Mouse (Mus musculus) heart, postnatal 10 days (tissue): ENCODE data around the gene Tm6sf1. TPM values are rescaled to one million over a fixed set of nuclear protein-coding genes. Genes with fewer than 3 reads are reported as not detected.

ENCODE experiments used
- DNase-seq, 2 experiments: peaks; one replicate each; pipeline ENCODE4 v3.0.0; 2021
- intact Hi-C: fragments of 180-260 bp; cut with DNase I; formaldehyde crosslinking; loops from one replicate; pipeline ENCODE4 v1.15.1; 2025
- total RNA-seq, 2 experiments: library from RNA; stranded (reverse); gene quantifications; 2 replicates each; pipeline ENCODE4 v1.2.3; 2021

Tm6sf1 gene
- total RNA-seq, 2 experiments from 2014 or later, result 13.7 to 17.1 TPM

- DNase-seq, result no peak
- intact Hi-C loops, result loop anchor here (5.0 kb wide), 1 partner anchor 87 kb away; the partner anchor contains the start of gene 3110040N11Rik
Observed at GRCm38 (mm10) chr7:81874636-81875035, 15.8 kb downstream of the Tm6sf1 start.

GRCm38 (mm10) chr7:81875372-81875771 is 16.6 kb downstream of the Tm6sf1 start:
- DNase-seq, result no peak
- intact Hi-C loops, result no loop called here

- intact Hi-C loops, result no loop called here
- no peak for DNase-seq
Observed at GRCm38 (mm10) chr7:81880286-81880685, 21.5 kb downstream of the Tm6sf1 start.

GRCm38 (mm10) chr7:81880797-81881196 is 22.0 kb downstream of the Tm6sf1 start:
- intact Hi-C loops, result no loop called here
- DNase-seq, result no peak

GRCm38 (mm10) chr7:81881600-81881999 is 22.8 kb downstream of the Tm6sf1 start:
- no peak for DNase-seq
- intact Hi-C loops, result no loop called here

GRCm38 (mm10) chr7:81885128-81885527 is 26.3 kb downstream of the Tm6sf1 start:
- DNase-seq, result no peak
- intact Hi-C loops, result no loop called here

GRCm38 (mm10) chr7:81899361-81899760 is 40.6 kb downstream of the Tm6sf1 start:
- intact Hi-C loops, result no loop called here

GRCm38 (mm10) chr7:81904094-81904493 is 45.3 kb downstream of the Tm6sf1 start:
- no peak for DNase-seq
- intact Hi-C loops, result no loop called here

More at GRCm38 (mm10) chr7:81899361-81899760, 40.6 kb downstream of the Tm6sf1 start:
- no peak for DNase-seq

- intact Hi-C loops, result no loop called here
- DNase-seq, result no peak
Observed at GRCm38 (mm10) chr7:81904926-81905325, 46.1 kb downstream of the Tm6sf1 start.

GRCm38 (mm10) chr7:81918316-81918715 is 59.5 kb downstream of the Tm6sf1 start:
- intact Hi-C loops, result no loop called here
- DNase-seq, result no peak

- intact Hi-C loops, result no loop called here
- DNase-seq, result no peak
Observed at GRCm38 (mm10) chr7:81920314-81920713, 61.5 kb downstream of the Tm6sf1 start.

GRCm38 (mm10) chr7:81921379-81921952 is 62.7 kb downstream of the Tm6sf1 start:
- intact Hi-C loops, result no loop called here

GRCm38 (mm10) chr7:81928998-81929397 is 70.2 kb downstream of the Tm6sf1 start:
- no peak for DNase-seq
- intact Hi-C loops, result no loop called here

More at GRCm38 (mm10) chr7:81921379-81921952, 62.7 kb downstream of the Tm6sf1 start:
- DNase-seq, result no peak

GRCm38 (mm10) chr7:81932521-81933045 is 73.8 kb downstream of the Tm6sf1 start:
- DNase-seq, result peak in 1 of 2 experiments; percentile 11
- intact Hi-C loops, result loop anchor here (5.0 kb wide), 1 partner anchor 65 kb away; no protein-coding TSS in a partner anchor

- intact Hi-C loops, result loop anchor here (5.0 kb wide), 1 partner anchor 66 kb away; no protein-coding TSS in a partner anchor
- DNase-seq, result no peak
Observed at GRCm38 (mm10) chr7:81933061-81933600, 74.3 kb downstream of the Tm6sf1 start.

GRCm38 (mm10) chr7:81933601-81934266 is 74.9 kb downstream of the Tm6sf1 start:
- intact Hi-C loops, result loop anchor here (2.0 to 5.0 kb wide), 2 partner anchors 66 to 105 kb away; partner anchors contain the start of gene Btbd1
- peak; percentile 73 to 79 for DNase-seq

Other genes with a start within 250 kb of the Tm6sf1 start
- gene Homer2, start 151.5 kb upstream of the Tm6sf1 start, total RNA-seq, result 10 to 100 TPM; 58.8 to 59.7 TPM
- 10 to 100 TPM; 33.1 to 35.1 TPM for gene Ramac, start 96.1 kb upstream of the Tm6sf1 start, total RNA-seq
- 10 to 100 TPM; 23.5 to 24.4 TPM for gene 3110040N11Rik, start 69.5 kb upstream of the Tm6sf1 start, total RNA-seq
- gene Btbd1, start 29.6 kb upstream of the Tm6sf1 start, total RNA-seq, result 100 to 1,000 TPM; 131 to 138 TPM
- not detected for gene Gm10160, start 3.2 kb upstream of the Tm6sf1 start, total RNA-seq
- gene Hdgfl3, start 75.5 kb downstream of the Tm6sf1 start, total RNA-seq, result 10 to 100 TPM; 12.3 to 14.3 TPM
- gene Bnc1, start 133.3 kb downstream of the Tm6sf1 start, total RNA-seq, result 1 to 10 TPM; 1.8 to 2.9 TPM